Mouse (Mus musculus): ENCODE measurements at regions not wholly inside any gene's neighbourhood (a gene's known extent, or its start where the extent isn't known, plus 50 kb on each side); places are given as distances from the start of the nearest gene placed in this dataset.

GRCm38 (mm10) chr8:35299088-35299487 is 466.5 kb upstream of the Gm19410 start:
- DNase-seq (ENCODE audit: low read depth in 1 of 2, low spot score in 2 of 2): no peak

- no peak for DNase-seq (ENCODE audit: low read depth in 1 of 2, low spot score in 2 of 2)
Measured at GRCm38 (mm10) chr8:35300359-35300758, 465.2 kb upstream of the Gm19410 start.

GRCm38 (mm10) chr8:35300881-35301521 is 464.6 kb upstream of the Gm19410 start:
- no peak for DNase-seq (ENCODE audit: low read depth in 1 of 2, low spot score in 2 of 2)

- no peak for DNase-seq (ENCODE audit: low read depth in 1 of 2, low spot score in 2 of 2)
Measured at GRCm38 (mm10) chr8:35302856-35303255, 462.7 kb upstream of the Gm19410 start.

- no peak for DNase-seq (ENCODE audit: low read depth in 1 of 2, low spot score in 2 of 2)
Measured at GRCm38 (mm10) chr8:35321270-35321865, 444.2 kb upstream of the Gm19410 start.

- no peak for DNase-seq (ENCODE audit: low read depth in 1 of 2, low spot score in 2 of 2)
Measured at GRCm38 (mm10) chr8:35323180-35323975, 442.2 kb upstream of the Gm19410 start.

Data from monocyte, adult 2 months (primary cell).